Mouse (Mus musculus): ENCODE measurements around the gene Irak2. TPM values are rescaled to one million over a fixed set of nuclear protein-coding genes. Genes with fewer than 3 reads are reported as not detected.

The Irak2 gene
- polyA plus RNA-seq, 1 experiment from 2014 or later: 6.3 TPM

GRCm38 (mm10) chr6:113651626-113652025, 13.4 kb downstream of the Irak2 start:
- no peaks in the 10 kb centered on the region for H3K36me3 ChIP-seq (ENCODE audit: control insufficient read depth, insufficient read depth, low read length)
- no peaks in the 10 kb centered on the region for H3K9me3 ChIP-seq (ENCODE audit: control insufficient read depth, low read length)
- no peaks in the 10 kb centered on the region for H3K4me1 ChIP-seq (replicated peaks; ENCODE audit: control insufficient read depth, insufficient read depth, low read length)
- no peak overlapping the region for H3K4me3 ChIP-seq (ENCODE audit: low read length)
- 67% methylated on average over 3 of the region's 3 CpGs for WGBS
- no peak overlapping the region for H3K4me2 ChIP-seq (ENCODE audit: low read depth, low read length)
- ATAC-seq (ENCODE audit: low read depth): no peak
- no peaks in the 10 kb centered on the region for H3K27me3 ChIP-seq (ENCODE audit: control insufficient read depth, insufficient read depth, low read depth, low read length)
- H3K27ac ChIP-seq (ENCODE audit: low read length): no peak overlapping the region
- no peak overlapping the region for H3K9ac ChIP-seq (ENCODE audit: low read length)

- Histone ChIP-seq H3K36me3 (ENCODE audit: control insufficient read depth, insufficient read depth, low read length) (no peaks in the 10 kb centered on the region), H3K4me2 (ENCODE audit: low read depth, low read length) (no peak overlapping the region), H3K9ac (ENCODE audit: low read length) (no peak overlapping the region), H3K4me1 (replicated peaks; ENCODE audit: control insufficient read depth, insufficient read depth, low read length) (no peaks in the 10 kb centered on the region), H3K27ac (ENCODE audit: low read length) (no peak overlapping the region), H3K4me3 (ENCODE audit: low read length) (no peak overlapping the region), H3K27me3 (ENCODE audit: control insufficient read depth, insufficient read depth, low read depth, low read length) (no peaks in the 10 kb centered on the region), H3K9me3 (ENCODE audit: control insufficient read depth, low read length) (no peaks in the 10 kb centered on the region)
- 89% methylated on average over 7 of the region's 7 CpGs for WGBS
- no peak for ATAC-seq (ENCODE audit: low read depth)
These were observed 15.3 kb downstream of the Irak2 start for GRCm38 (mm10) chr6:113653551-113653950.

GRCm38 (mm10) chr6:113654102-113654501, 15.8 kb downstream of the Irak2 start:
- Histone ChIP-seq H3K4me1 (replicated peaks; ENCODE audit: control insufficient read depth, insufficient read depth, low read length) (no peaks in the 10 kb centered on the region), H3K4me2 (ENCODE audit: low read depth, low read length) (no peak overlapping the region), H3K4me3 (ENCODE audit: low read length) (no peak overlapping the region), H3K36me3 (ENCODE audit: control insufficient read depth, insufficient read depth, low read length) (no peaks in the 10 kb centered on the region), H3K27ac (ENCODE audit: low read length) (no peak overlapping the region), H3K9ac (ENCODE audit: low read length) (no peak overlapping the region), H3K9me3 (ENCODE audit: control insufficient read depth, low read length) (no peaks in the 10 kb centered on the region), H3K27me3 (ENCODE audit: control insufficient read depth, insufficient read depth, low read depth, low read length) (no peaks in the 10 kb centered on the region)
- no peak for ATAC-seq (ENCODE audit: low read depth)
- 59% methylated on average over 8 of the region's 8 CpGs for WGBS

- H3K27me3 ChIP-seq (ENCODE audit: control insufficient read depth, insufficient read depth, low read depth, low read length): no peaks in the 10 kb centered on the region
- no peaks in the 10 kb centered on the region for H3K9me3 ChIP-seq (ENCODE audit: control insufficient read depth, low read length)
- no peak overlapping the region for H3K4me3 ChIP-seq (ENCODE audit: low read length)
- 51% methylated on average over 16 of the region's 16 CpGs for WGBS
- no peaks in the 10 kb centered on the region for H3K4me1 ChIP-seq (replicated peaks; ENCODE audit: control insufficient read depth, insufficient read depth, low read length)
- no peak overlapping the region for H3K4me2 ChIP-seq (ENCODE audit: low read depth, low read length)
- H3K9ac ChIP-seq (ENCODE audit: low read length): no peak overlapping the region
- no peak overlapping the region for H3K27ac ChIP-seq (ENCODE audit: low read length)
- ATAC-seq (ENCODE audit: low read depth): no peak
- no peaks in the 10 kb centered on the region for H3K36me3 ChIP-seq (ENCODE audit: control insufficient read depth, insufficient read depth, low read length)
These were observed 16.6 kb downstream of the Irak2 start for GRCm38 (mm10) chr6:113654753-113655397.

GRCm38 (mm10) chr6:113655475-113655874, 17.2 kb downstream of the Irak2 start:
- H3K9ac ChIP-seq (ENCODE audit: low read length): no peak overlapping the region
- no peak overlapping the region for H3K27ac ChIP-seq (ENCODE audit: low read length)
- H3K36me3 ChIP-seq (ENCODE audit: control insufficient read depth, insufficient read depth, low read length): no peaks in the 10 kb centered on the region
- H3K4me1 ChIP-seq (replicated peaks; ENCODE audit: control insufficient read depth, insufficient read depth, low read length): no peaks in the 10 kb centered on the region
- H3K9me3 ChIP-seq (ENCODE audit: control insufficient read depth, low read length): no peaks in the 10 kb centered on the region
- H3K27me3 ChIP-seq (ENCODE audit: control insufficient read depth, insufficient read depth, low read depth, low read length): no peaks in the 10 kb centered on the region
- H3K4me2 ChIP-seq (ENCODE audit: low read depth, low read length): no peak overlapping the region
- WGBS: 88% methylated on average over 3 of the region's 3 CpGs
- ATAC-seq (ENCODE audit: low read depth): no peak
- no peak overlapping the region for H3K4me3 ChIP-seq (ENCODE audit: low read length)

GRCm38 (mm10) chr6:113656847-113657246, 18.6 kb downstream of the Irak2 start:
- Histone ChIP-seq H3K4me2 (ENCODE audit: low read depth, low read length) (no peak overlapping the region), H3K27me3 (ENCODE audit: control insufficient read depth, insufficient read depth, low read depth, low read length) (no peaks in the 10 kb centered on the region), H3K9me3 (ENCODE audit: control insufficient read depth, low read length) (no peaks in the 10 kb centered on the region), H3K27ac (ENCODE audit: low read length) (no peak overlapping the region), H3K36me3 (ENCODE audit: control insufficient read depth, insufficient read depth, low read length) (no peaks in the 10 kb centered on the region), H3K4me1 (replicated peaks; ENCODE audit: control insufficient read depth, insufficient read depth, low read length) (peaks cover 3% of the 10 kb centered on the region), H3K4me3 (ENCODE audit: low read length) (no peak overlapping the region), H3K9ac (ENCODE audit: low read length) (no peak overlapping the region)
- ATAC-seq (ENCODE audit: low read depth): peak; percentile 53; the same call in 1 of the 2 replicates
- WGBS: 68% methylated on average over 6 of the region's 6 CpGs

GRCm38 (mm10) chr6:113658226-113658625, 20.0 kb downstream of the Irak2 start:
- 64% methylated on average over 3 of the region's 3 CpGs for WGBS
- 0 out of 2 replicates have a peak, but pooled peaks have one; percentile 18 for ATAC-seq (ENCODE audit: low read depth)
- H3K27me3 ChIP-seq (ENCODE audit: control insufficient read depth, insufficient read depth, low read depth, low read length): no peaks in the 10 kb centered on the region

GRCm38 (mm10) chr6:113659648-113660491, 21.6 kb downstream of the Irak2 start:
- Histone ChIP-seq H3K9me3 (ENCODE audit: control insufficient read depth, low read length) (no peaks in the 10 kb centered on the region), H3K9ac (ENCODE audit: low read length) (no peak overlapping the region), H3K4me2 (ENCODE audit: low read depth, low read length) (no peak overlapping the region), H3K4me1 (replicated peaks; ENCODE audit: control insufficient read depth, insufficient read depth, low read length) (peaks cover 5% of the 10 kb centered on the region), H3K27ac (ENCODE audit: low read length) (no peak overlapping the region), H3K36me3 (ENCODE audit: control insufficient read depth, insufficient read depth, low read length) (no peaks in the 10 kb centered on the region), H3K4me3 (ENCODE audit: low read length) (no peak overlapping the region), H3K27me3 (ENCODE audit: control insufficient read depth, insufficient read depth, low read depth, low read length) (no peaks in the 10 kb centered on the region)
- ATAC-seq (ENCODE audit: low read depth): 0 out of 2 replicates have a peak, but pooled peaks have one; percentile 29
- 54% methylated on average over 8 of the region's 8 CpGs for WGBS

More at GRCm38 (mm10) chr6:113658226-113658625, 20.0 kb downstream of the Irak2 start:
- Histone ChIP-seq H3K36me3 (ENCODE audit: control insufficient read depth, insufficient read depth, low read length) (no peaks in the 10 kb centered on the region), H3K4me2 (ENCODE audit: low read depth, low read length) (no peak overlapping the region), H3K4me1 (replicated peaks; ENCODE audit: control insufficient read depth, insufficient read depth, low read length) (peaks cover 5% of the 10 kb centered on the region), H3K9ac (ENCODE audit: low read length) (no peak overlapping the region), H3K9me3 (ENCODE audit: control insufficient read depth, low read length) (no peaks in the 10 kb centered on the region), H3K27ac (ENCODE audit: low read length) (no peak overlapping the region), H3K4me3 (ENCODE audit: low read length) (no peak overlapping the region)

GRCm38 (mm10) chr6:113660492-113661352, 22.5 kb downstream of the Irak2 start:
- H3K36me3 ChIP-seq (ENCODE audit: control insufficient read depth, insufficient read depth, low read length): no peaks in the 10 kb centered on the region
- peaks cover 5% of the 10 kb centered on the region for H3K4me1 ChIP-seq (replicated peaks; ENCODE audit: control insufficient read depth, insufficient read depth, low read length)
- no peaks in the 10 kb centered on the region for H3K27me3 ChIP-seq (ENCODE audit: control insufficient read depth, insufficient read depth, low read depth, low read length)
- no peaks in the 10 kb centered on the region for H3K9me3 ChIP-seq (ENCODE audit: control insufficient read depth, low read length)
- no peak overlapping the region for H3K9ac ChIP-seq (ENCODE audit: low read length)
- 54% methylated on average over 14 of the region's 14 CpGs for WGBS
- no peak for ATAC-seq (ENCODE audit: low read depth)
- no peak overlapping the region for H3K4me3 ChIP-seq (ENCODE audit: low read length)
- no peak overlapping the region for H3K27ac ChIP-seq (ENCODE audit: low read length)
- no peak overlapping the region for H3K4me2 ChIP-seq (ENCODE audit: low read depth, low read length)

Data from lung, embryonic 16.5 days (tissue).